In genomic region chr15:102669571-102669970, GRCm38 (mm10) we compare ENCODE assay signal across 11 mouse cellular contexts. TPM values are rescaled to one million over a fixed set of nuclear protein-coding genes. Genes with fewer than 3 reads are reported as not detected.
DNase-seq lines count a peak whose midpoint lies in the region; ATAC-seq and TF ChIP-seq lines count a peak whose summit lies in the region.
"Had no signal": no experiment of that assay in that cellular context is flagged by ENCODE, and none has a peak within 500 bp of the region (broad histone marks: within the 10 kb centered on the region; RNA-seq: fewer than 3 reads in every experiment).

No protein-coding gene starts in this region.

- H3K4me2 ChIP-seq in heart, embryonic 15.5 days: peak overlapping the region; percentile 77
- peak overlapping the region; percentile 64 for H3K4me2 ChIP-seq in forebrain, embryonic 16.5 days (ENCODE audit: low read length)
- H3K4me2 ChIP-seq in liver, embryonic 16.5 days (ENCODE audit: low read depth, low read length): peak overlapping the region; percentile 84

- DNase-seq in heart, adult 9 months (ENCODE audit: low spot score in 2 of 2): no peak
- DNase-seq in ES-E14 (ENCODE audit: low read depth, low spot score) (no peak), MN1 (ENCODE audit: low spot score) (no peak)
- no peak for DNase-seq in left cerebral cortex, adult 8-10 months (ENCODE audit: low spot score in 2 of 2)
- no peak for DNase-seq in spleen, adult 12 weeks (ENCODE audit: low spot score)
- DNase-seq: lung, postnatal 10 days had no signal

- H3K27me3 ChIP-seq in heart, embryonic 15.5 days: no peaks in the 10 kb centered on the region
- no peaks in the 10 kb centered on the region for H3K27me3 ChIP-seq in forebrain, embryonic 16.5 days (replicated peaks; ENCODE audit: control insufficient read depth, insufficient read depth, low read length)
- H3K27me3 ChIP-seq in liver, embryonic 16.5 days (ENCODE audit: control insufficient read depth, insufficient read depth, low read depth, low read length): peaks cover 29% of the 10 kb centered on the region

- H3K36me3 ChIP-seq in heart, embryonic 15.5 days: peaks cover 31% of the 10 kb centered on the region
- peaks cover 38% of the 10 kb centered on the region for H3K36me3 ChIP-seq in ES-E14 (ENCODE audit: control insufficient read depth, insufficient read depth, low read length, poor library complexity, severe bottlenecking)
- peaks cover 16% of the 10 kb centered on the region for H3K36me3 ChIP-seq in forebrain, embryonic 16.5 days (ENCODE audit: control insufficient read depth, insufficient read depth)
- peaks cover 10% of the 10 kb centered on the region for H3K36me3 ChIP-seq in liver, embryonic 16.5 days (ENCODE audit: control insufficient read depth, insufficient read depth)

- 85% methylated on average over 8 of the region's 8 CpGs for WGBS in heart, embryonic 15.5 days
- WGBS in forebrain, embryonic 16.5 days: 86% methylated on average over 8 of the region's 8 CpGs
- WGBS in liver, embryonic 16.5 days (ENCODE audit: insufficient replicate concordance): 73% methylated on average over 8 of the region's 8 CpGs

- H3K9ac ChIP-seq in heart, embryonic 15.5 days: no peak overlapping the region
- H3K9ac ChIP-seq in ES-E14 (ENCODE audit: insufficient read depth, low read depth, low read length, poor library complexity, severe bottlenecking): peak overlapping the region; percentile 79
- no peak overlapping the region for H3K9ac ChIP-seq in forebrain, embryonic 16.5 days (replicated peaks; ENCODE audit: low read depth, low read length)
- peak overlapping the region; percentile 28; the same call in 1 of the 2 replicates for H3K9ac ChIP-seq in liver, embryonic 16.5 days (ENCODE audit: low read depth, low read length)

- H3K9me3 ChIP-seq in heart, embryonic 15.5 days (replicated peaks): no peaks in the 10 kb centered on the region
- no peaks in the 10 kb centered on the region for H3K9me3 ChIP-seq in ES-E14 (ENCODE audit: control insufficient read depth, insufficient read depth, low read depth, low read length)
- no peaks in the 10 kb centered on the region for H3K9me3 ChIP-seq in forebrain, embryonic 16.5 days (ENCODE audit: control insufficient read depth, low read length)
- H3K9me3 ChIP-seq in liver, embryonic 16.5 days (replicated peaks; ENCODE audit: control insufficient read depth, low read length): no peaks in the 10 kb centered on the region

- in situ Hi-C loops in ES-E14 (cut with MboI; ENCODE audit: low sequenced_read_pairs in 2 of 2, unreplicated experiment in 2 of 2): no loop called here

- no peak overlapping the region for H3K27ac ChIP-seq in heart, embryonic 15.5 days
- no peak overlapping the region; the same call in 1 of the 2 replicates for H3K27ac ChIP-seq in ES-E14 (ENCODE audit: insufficient read depth, low read depth, low read length, poor library complexity, severe bottlenecking)
- H3K27ac ChIP-seq in forebrain, embryonic 16.5 days (ENCODE audit: low read length): no peak overlapping the region
- H3K27ac ChIP-seq in liver, embryonic 16.5 days (ENCODE audit: low read length): no peak overlapping the region

- peaks cover 34% of the 10 kb centered on the region for H3K4me1 ChIP-seq in heart, embryonic 15.5 days (replicated peaks)
- peaks cover 7% of the 10 kb centered on the region in 2 experiments for H3K4me1 ChIP-seq in ES-E14 (ENCODE audit: control insufficient read depth in 2 of 2, insufficient read depth in 2 of 2, low read length in 2 of 2, poor library complexity in 1 of 2)
- H3K4me1 ChIP-seq in forebrain, embryonic 16.5 days (replicated peaks; ENCODE audit: control insufficient read depth, insufficient read depth, low read length): peaks cover 37% of the 10 kb centered on the region
- H3K4me1 ChIP-seq in liver, embryonic 16.5 days (ENCODE audit: control insufficient read depth, low read depth, low read length): peaks cover 13% of the 10 kb centered on the region

- H3K4me3 ChIP-seq in heart, embryonic 15.5 days: peak overlapping the region; percentile 0; the same call in 1 of the 2 replicates
- peak overlapping the region; percentile 50 to 79 for H3K4me3 ChIP-seq in ES-E14 (ENCODE audit: insufficient read depth in 1 of 2, low read depth in 1 of 2, low read length in 2 of 2, poor library complexity in 1 of 2, severe bottlenecking in 1 of 2)
- H3K4me3 ChIP-seq in forebrain, embryonic 16.5 days (replicated peaks; ENCODE audit: low read length): no peak overlapping the region
- no peak overlapping the region; the same call in 1 of the 2 replicates for H3K4me3 ChIP-seq in liver, embryonic 16.5 days (ENCODE audit: low read depth, low read length)

- ATAC-seq in heart, embryonic 15.5 days (replicated peaks; ENCODE audit: insufficient number of reproducible peaks, insufficient read depth, low FRiP score, low read depth): no peak
- no peak for ATAC-seq in forebrain, embryonic 16.5 days
- no peak for ATAC-seq in liver, embryonic 16.5 days (ENCODE audit: low read depth)

TF ChIP-seq in ES-E14, 5 proteins besides CTCF, POLR2A, EP300 and RAD21:
- TF ChIP-seq CHD2 (IDR thresholded peaks at IDR 0.05; ENCODE audit: low read depth, low read length) (no peak), HCFC1 (IDR thresholded peaks at IDR 0.05; ENCODE audit: borderline replicate concordance, insufficient read depth, low read length) (no peak), MAFK (IDR thresholded peaks at IDR 0.05; ENCODE audit: insufficient read depth, low read depth, low read length) (no peak), ZC3H11A (IDR thresholded peaks at IDR 0.05; ENCODE audit: borderline replicate concordance, low read depth, low read length) (no peak), ZNF384 (IDR thresholded peaks at IDR 0.05; ENCODE audit: low read depth, low read length) (no peak)

RNA-seq across cellular contexts. Expression of gene Atp5g2, which starts 2.6 kb away (rescaled TPM):
- polyA plus RNA-seq in heart, embryonic 15.5 days (2015; fragmentation: Nextera tagmentation; extraction: Ambion mirVana): 58.1 and 78.1 TPM in 2 replicates
- total RNA-seq in ES-E14 (2012; rRNA removed): 448 and 519 TPM in 2 replicates
- 50.4 and 56.5 TPM in 2 replicates for polyA plus RNA-seq in forebrain, embryonic 16.5 days (2015; fragmentation: Nextera tagmentation; extraction: Ambion mirVana)
- polyA plus RNA-seq in liver, embryonic 16.5 days (2015; fragmentation: Nextera tagmentation; extraction: Ambion mirVana): 25.6 and 26.0 TPM in 2 replicates
- total RNA-seq in left cerebral cortex, adult 8-10 months (2022): 10 to 100 TPM in 3 of 4 experiments, 1 to 10 TPM in 1; 8.4 to 19.1 (median 13.2) TPM

RNA-seq across cellular contexts. Expression of gene Atf7, which starts 44.3 kb away (rescaled TPM):
- 26.7 and 32.7 TPM in 2 replicates for polyA plus RNA-seq in heart, embryonic 15.5 days (2015; fragmentation: Nextera tagmentation; extraction: Ambion mirVana)
- 9.0 and 12.4 TPM in 2 replicates for total RNA-seq in ES-E14 (2012; rRNA removed)
- 26.8 and 27.5 TPM in 2 replicates for polyA plus RNA-seq in forebrain, embryonic 16.5 days (2015; fragmentation: Nextera tagmentation; extraction: Ambion mirVana)
- polyA plus RNA-seq in liver, embryonic 16.5 days (2015; fragmentation: Nextera tagmentation; extraction: Ambion mirVana): 10.2 and 11.1 TPM in 2 replicates
- 10 to 100 TPM; 40.8 to 44.8 (median 42.6) TPM for total RNA-seq in left cerebral cortex, adult 8-10 months (2022)

RNA-seq across cellular contexts. Expression of gene Gm28047, which starts 44.7 kb away (rescaled TPM):
- 0.24 TPM in 1 of 2 replicates, not detected in the other for polyA plus RNA-seq in heart, embryonic 15.5 days (2015; fragmentation: Nextera tagmentation; extraction: Ambion mirVana)
- total RNA-seq in ES-E14 (2012; rRNA removed): not detected in 2 replicates
- not detected in 2 replicates for polyA plus RNA-seq in forebrain, embryonic 16.5 days (2015; fragmentation: Nextera tagmentation; extraction: Ambion mirVana)
- not detected in 2 replicates for polyA plus RNA-seq in liver, embryonic 16.5 days (2015; fragmentation: Nextera tagmentation; extraction: Ambion mirVana)
- total RNA-seq in left cerebral cortex, adult 8-10 months (2022): under 1 TPM in 1 of 4 experiments, not detected in 3; 0.91 TPM
- total RNA-seq: common myeloid progenitor, adult 5-6 weeks had no signal
- polyA plus RNA-seq: small intestine, adult 2 months had no signal

RNA-seq across cellular contexts. Expression of gene Calcoco1, which starts 52.4 kb away (rescaled TPM):
- polyA plus RNA-seq in heart, embryonic 15.5 days (2015; fragmentation: Nextera tagmentation; extraction: Ambion mirVana): 62.8 and 79.1 TPM in 2 replicates
- total RNA-seq in ES-E14 (2012; rRNA removed): 24.6 and 25.0 TPM in 2 replicates
- 80.6 and 87.7 TPM in 2 replicates for polyA plus RNA-seq in forebrain, embryonic 16.5 days (2015; fragmentation: Nextera tagmentation; extraction: Ambion mirVana)
- polyA plus RNA-seq in liver, embryonic 16.5 days (2015; fragmentation: Nextera tagmentation; extraction: Ambion mirVana): 17.9 and 18.2 TPM in 2 replicates
- 10 to 100 TPM; 74.9 to 85.2 (median 82.2) TPM for total RNA-seq in left cerebral cortex, adult 8-10 months (2022)

Comparison
In these comparisons a context has a peak if more than half of its experiments do, and no peak if none do; other contexts are left out.
1. H3K4me3 ChIP-seq: peak in heart, embryonic 15.5 days (single experiment) and ES-E14 (2 of 2); none in forebrain, embryonic 16.5 days (single experiment) and liver, embryonic 16.5 days (single experiment).
2. H3K9ac ChIP-seq: peak in ES-E14 (single experiment) and liver, embryonic 16.5 days (single experiment); none in heart, embryonic 15.5 days (single experiment) and forebrain, embryonic 16.5 days (single experiment).
3. Peak in every context shown above with its lines, with median percentiles within 50 percentile points of each other: H3K4me2 ChIP-seq.